Mouse (Mus musculus) urinary bladder, adult 18-20 months (tissue): ENCODE data around the gene Polr1d.

ENCODE experiments used
- DNase-seq, 2 experiments: peaks; one replicate each; pipeline ENCODE4 v3.0.0; 2022; ENCODE audit warnings: low spot score in 2 of 2, mixed read lengths in 2 of 2

Polr1d gene

DNA sequence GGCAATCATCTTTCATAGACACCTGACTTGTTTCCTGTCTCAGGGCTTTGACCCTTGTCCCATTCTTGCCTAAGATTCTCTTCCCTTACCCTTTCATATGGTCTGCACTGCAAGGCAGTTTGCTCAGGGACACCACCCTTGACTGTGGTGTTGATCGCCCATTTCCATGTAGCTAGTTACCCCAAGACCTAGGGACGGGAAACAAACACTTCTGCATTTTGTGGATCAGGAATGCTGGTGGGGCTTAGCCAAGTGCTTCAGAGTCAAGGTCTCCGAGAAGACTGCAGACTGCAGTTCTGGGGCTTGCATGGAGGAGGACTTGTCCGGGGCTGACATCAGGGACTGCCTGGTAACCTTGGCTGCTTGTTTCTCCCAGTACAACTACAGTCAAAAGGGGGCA, 10.0 kb downstream of the Polr1d start:
- no peak for DNase-seq

DNA sequence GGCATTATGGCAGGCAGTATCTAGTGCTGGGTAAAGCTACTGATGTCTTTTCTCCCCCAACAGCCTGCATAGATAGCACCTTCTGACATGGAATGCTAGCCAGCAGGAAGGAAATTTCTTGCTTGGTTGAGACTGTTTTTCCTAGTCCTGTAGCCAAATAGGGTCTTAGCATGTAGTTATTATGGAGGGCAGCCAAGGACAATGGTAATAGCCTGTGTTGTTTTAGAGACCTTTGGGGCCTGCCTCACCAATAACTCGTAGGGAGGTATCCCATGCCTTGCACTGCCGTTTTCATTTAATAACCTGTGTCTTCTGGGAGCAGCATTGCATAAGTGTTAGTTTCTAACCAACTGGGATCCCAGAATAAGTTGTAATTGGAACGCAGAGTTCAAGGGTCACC, 13.0 kb downstream of the Polr1d start:
- no peak for DNase-seq

DNA sequence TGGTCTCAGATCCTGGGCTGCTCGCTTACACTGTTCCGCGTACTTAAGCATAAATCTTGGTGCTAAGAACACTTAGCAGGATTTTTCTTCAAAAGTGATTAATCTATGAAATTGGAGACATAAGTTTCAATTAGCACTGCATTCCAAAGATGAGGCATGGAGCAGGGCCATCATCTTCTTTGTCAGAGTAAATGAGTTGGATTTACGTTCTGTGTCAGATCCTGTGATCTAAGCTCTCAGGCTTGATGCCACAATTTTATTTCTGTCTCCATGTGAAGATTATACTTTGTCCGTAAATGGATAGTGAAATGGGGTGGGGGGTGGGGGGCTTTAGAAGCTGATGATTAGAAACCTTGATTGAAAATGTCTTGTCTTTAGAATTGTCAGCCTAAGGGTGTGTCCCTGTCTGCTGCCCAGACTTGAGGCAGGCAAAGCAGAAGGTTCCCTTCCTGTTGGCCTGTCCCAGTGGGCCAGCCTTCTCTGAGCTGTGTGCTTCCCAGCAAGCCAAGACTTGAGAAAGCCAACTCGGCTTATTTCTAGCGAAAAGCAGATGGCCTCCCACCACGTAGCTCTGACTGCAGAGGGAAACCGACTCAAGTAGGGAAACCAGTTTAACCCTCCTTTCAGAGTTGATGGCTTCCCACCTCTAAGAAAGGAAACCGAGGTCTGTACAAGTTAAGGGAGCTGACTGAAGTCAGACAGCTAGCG, 13.6 kb downstream of the Polr1d start:
- no peak for DNase-seq

- DNase-seq = no peak
Measured at GRCm38 (mm10) chr5:147092448-147092847, 15.6 kb downstream of the Polr1d start.

DNA sequence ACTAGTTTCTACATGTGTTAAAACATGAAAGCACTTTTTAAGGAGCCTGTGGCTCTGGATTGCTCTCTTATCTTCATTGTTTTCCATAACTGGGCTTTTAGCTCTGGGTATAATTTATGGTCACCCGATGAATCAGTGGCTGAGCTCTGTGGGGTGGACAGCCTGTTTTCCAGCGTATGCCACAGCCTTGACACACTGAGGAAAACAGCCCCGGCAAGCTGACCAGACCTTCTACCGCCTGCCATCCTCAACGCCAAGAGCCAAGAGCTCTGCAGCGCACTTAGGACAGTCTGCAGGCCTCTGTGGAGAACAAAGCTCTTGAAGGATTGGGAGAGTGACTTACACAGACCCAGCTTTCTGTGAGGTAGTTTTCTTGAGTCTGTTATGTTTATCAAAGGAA, 17.4 kb downstream of the Polr1d start:
- DNase-seq = peak in 1 of 2 experiments; percentile 28

- no peak for DNase-seq
Measured at GRCm38 (mm10) chr5:147096586-147096985, 19.7 kb downstream of the Polr1d start.

GRCm38 (mm10) chr5:147098667-147099066, 21.8 kb downstream of the Polr1d start:
- DNase-seq = no peak

- DNase-seq = no peak
Measured at GRCm38 (mm10) chr5:147100180-147100579, 23.3 kb downstream of the Polr1d start.

DNA sequence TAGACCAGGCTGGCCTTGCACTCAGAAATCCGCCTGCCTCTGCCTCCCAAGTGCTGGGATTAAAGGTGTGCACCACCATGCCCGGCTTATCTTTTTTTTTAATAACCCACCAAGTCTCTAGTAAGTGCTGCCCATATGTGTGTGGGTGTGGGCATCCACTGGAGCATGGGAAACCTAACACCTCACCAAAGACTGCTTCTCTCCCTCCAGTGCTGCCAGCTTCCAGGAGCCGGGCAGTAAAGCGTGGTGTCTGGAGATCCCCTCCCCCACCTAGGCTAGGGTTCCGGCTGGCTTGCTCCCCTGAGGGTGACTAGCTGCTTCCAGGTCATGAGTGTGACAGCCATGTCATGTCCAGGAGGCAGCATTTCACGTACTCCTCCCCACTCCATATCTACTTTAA, 25.4 kb downstream of the Polr1d start:
- DNase-seq = no peak

DNA sequence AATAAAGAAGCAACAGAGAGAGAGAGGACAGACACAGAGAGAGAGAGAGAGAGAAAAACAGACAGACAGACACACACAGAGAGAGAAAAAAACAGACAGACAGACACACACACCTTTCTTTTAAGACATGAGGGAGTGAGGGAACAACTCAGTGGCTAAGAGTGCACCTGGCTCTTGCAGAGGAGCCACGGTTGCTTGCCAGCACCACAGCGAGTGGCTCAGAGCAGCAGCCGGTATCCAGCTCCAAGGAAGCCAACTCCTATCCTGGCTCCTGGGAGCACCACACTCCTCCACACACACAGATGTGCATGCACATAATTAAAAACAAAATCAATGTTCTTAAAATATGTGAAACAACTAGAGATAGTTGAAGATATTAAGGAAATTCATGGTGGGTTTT, 30.4 kb downstream of the Polr1d start:
- no peak for DNase-seq

- DNase-seq = no peak
Measured at GRCm38 (mm10) chr5:147108861-147109591, 32.2 kb downstream of the Polr1d start.

DNA sequence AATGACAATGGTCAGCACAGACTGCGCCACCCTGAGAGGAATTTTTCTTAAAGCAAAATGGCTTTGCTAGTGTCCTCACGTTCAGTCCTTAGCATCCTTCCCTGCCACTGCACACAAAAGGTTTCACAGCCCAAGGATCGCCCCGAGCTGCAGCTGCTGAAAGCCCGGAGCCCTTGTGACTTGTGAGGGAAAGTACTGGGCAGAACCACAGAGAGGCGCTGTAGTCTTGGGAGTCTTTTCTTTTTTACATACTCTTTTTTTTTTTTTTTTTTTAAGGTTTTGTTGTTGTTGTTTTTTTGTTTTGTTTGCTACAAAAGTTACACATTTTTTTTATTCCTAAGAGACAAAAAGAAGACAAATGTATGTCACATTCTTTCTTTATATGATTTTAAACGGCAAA, 37.9 kb downstream of the Polr1d start:
- DNase-seq = no peak

DNA sequence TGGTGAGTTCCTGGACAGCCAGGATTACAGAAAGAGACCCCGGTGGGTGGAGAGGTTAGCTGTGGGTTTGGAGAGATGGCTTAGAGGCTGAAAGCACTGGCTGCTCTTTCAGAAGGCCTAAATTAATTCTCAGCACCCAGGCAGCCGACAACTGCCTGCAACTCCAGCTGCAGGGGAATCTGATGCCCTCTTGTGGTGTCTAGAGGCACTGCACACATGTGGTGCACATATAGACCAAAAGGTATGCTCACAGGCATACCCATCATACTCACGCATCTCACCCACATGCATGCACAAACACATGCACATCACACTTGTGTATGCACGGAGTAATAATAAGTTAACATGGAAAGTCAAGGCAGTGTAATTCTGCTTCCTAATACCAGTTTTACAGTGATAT, 38.8 kb downstream of the Polr1d start:
- DNase-seq = no peak

DNA sequence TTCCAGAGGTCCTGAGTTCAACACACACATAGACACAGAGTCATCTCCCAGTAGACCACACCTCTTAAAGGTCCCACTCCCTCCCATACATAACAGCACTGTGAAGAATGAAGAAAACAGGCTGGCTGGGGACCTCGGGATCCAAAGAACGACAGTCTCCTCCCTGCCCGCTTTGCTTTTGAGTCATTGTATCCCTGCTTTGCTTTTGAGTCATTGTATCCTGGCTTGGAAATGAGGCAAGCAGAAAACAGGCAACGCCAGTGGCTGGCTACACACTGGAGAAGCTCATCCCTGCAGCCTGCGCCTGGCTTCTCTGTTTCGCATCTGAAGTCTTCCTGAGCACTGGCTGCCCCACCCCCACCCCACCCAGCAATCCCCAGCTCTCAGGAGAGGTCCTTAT, 40.2 kb downstream of the Polr1d start:
- no peak for DNase-seq

GRCm38 (mm10) chr5:147121146-147121545, 44.3 kb downstream of the Polr1d start:
- no peak for DNase-seq

DNA sequence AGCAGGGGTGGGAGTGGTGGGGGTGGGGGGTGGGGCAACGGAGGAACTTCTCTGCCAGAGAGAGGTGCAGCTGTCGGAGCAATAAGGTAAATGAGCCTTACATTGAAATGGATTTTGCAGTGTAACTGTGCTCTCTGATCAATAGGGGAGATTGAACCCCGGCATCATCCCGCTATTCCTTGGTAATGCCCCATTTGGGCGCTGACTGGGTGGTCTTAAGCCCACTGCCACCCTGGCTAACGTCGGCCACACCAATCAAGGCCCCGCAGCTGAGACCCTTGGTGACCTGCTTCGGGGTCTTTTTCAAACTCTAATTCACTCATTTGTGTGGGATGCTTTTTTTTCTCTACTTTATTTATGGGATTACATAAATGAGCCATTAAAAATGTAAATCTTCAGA, 47.9 kb downstream of the Polr1d start:
- DNase-seq = no peak

DNA sequence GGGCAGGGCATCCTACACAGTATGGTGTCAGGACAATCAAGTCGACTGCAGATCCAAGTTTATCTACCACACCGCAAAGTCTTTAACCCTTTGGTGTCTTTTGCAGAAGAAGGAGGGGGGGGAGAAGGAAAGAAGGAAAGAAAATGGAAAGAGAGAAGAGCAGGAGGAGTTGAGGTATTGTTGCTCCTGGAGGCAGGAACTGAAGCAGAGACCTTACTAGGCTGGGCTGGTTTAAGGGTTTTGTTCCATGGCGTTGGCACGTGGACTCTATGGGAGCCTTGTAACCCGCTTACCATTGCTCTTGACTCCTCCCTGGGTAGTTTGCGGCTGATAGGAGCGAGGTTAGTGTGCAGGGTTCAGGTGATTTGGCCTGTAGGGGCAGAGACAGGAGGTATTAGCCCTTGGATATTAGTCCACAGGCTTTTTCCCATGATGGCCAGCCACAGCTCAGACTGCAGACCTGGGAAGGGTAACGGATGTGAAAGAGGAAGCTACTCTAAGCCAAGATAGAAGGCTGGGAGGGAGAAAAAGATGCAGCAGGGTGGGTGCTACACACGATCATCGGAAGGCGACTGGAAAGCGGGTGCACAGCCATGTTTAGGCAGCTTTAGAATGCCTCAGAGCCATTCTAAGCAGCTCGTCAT, 48.8 kb downstream of the Polr1d start:
- no peak for DNase-seq

GRCm38 (mm10) chr5:147127860-147128259, 51.0 kb downstream of the Polr1d start:
- DNase-seq = no peak

DNA sequence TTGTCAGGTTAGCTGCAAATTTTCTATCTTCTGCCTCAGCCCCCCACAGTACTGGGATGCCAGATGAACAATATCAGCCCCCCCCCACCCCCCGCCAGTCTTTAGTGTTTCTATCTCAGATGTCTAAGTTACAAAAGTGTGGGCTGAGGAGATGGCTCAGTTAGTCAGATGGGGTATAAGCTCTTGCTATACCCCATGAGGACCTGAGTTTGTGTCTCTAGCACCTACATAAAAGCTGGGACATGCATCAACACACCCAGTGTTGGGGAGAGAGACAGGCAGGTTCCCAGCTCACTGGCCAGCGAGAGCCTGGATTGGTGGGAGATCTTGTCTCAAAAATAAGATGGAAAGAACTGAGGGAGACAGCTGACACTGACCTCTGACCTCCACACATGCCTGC, 52.6 kb downstream of the Polr1d start:
- no peak for DNase-seq

- no peak for DNase-seq
Measured at GRCm38 (mm10) chr5:147131912-147132311, 55.1 kb downstream of the Polr1d start.

- DNase-seq = no peak
Measured at GRCm38 (mm10) chr5:147133662-147134061, 56.8 kb downstream of the Polr1d start.

DNA sequence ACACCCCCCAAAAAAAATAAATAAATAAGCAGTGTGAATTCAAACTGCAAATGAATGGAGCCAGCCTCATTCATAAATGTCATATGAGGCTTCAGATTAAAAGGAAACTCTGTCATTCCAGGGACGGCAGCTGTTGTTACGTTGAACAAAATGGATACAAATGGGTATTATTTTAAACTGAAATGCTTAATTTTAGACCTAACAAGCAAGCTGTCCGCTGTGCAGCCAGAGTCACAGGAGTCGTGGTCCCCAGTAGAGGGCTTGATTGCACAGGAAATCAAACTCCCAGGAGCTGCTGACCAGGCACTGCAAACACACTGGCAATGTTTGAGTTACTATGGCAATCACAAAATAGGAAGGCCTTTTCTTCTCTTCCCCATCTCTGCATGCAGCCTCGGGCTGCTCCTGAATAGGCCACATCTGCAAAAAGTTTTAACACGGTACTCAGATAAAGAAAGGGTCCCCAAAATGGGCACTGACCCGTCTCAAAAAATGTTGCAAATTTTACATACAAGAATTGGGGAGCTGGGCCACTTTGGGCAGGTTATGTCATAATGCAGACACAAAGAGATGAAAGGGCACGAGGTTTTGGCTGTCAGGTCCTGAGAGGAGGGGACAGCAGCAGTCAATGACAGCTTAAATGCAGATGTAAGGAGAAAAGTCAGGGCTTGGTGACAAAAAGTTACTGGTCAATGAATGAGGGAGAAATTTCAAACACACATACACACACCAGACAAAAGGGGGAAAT, 57.7 kb downstream of the Polr1d start:
- DNase-seq = no peak
